Mouse (Mus musculus) kidney, adult 18-20 months (tissue): ENCODE data around the gene Gtf2f2.
"Not testable (repeated sequence)": the region's sequence is repeated elsewhere in the genome, so short reads cannot be mapped to it uniquely, and the experiment has no call there.

Source experiments
- DNase-seq: peaks from one replicate; pipeline ENCODE4 v3.0.0; 2021

Gtf2f2 gene

GRCm38 (mm10) chr14:75906931-75907330 lies 103.7 kb downstream of the Gtf2f2 start:
- no peak for DNase-seq

GRCm38 (mm10) chr14:75904972-75905371 lies 105.7 kb downstream of the Gtf2f2 start:
- no peak for DNase-seq

DNA sequence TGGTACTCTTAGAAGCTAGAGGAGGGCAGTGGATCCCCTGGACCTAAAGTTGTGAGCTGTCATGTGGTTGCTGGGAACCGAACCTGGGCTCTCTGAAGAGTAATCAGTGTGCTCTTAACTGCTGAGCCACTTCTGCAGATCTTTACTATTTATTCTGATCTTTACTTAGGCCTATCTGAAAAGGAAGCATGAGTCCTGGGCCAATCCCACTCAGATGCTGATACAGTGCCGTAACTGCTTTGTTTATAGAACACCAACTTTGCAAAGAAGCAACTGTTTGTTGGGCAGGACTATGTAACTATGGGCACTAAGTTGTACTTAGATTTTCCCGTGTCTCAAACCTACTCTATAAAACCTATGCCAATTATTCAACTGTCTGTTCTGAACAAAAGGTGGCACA lies 107.5 kb downstream of the Gtf2f2 start:
- no peak for DNase-seq

DNA sequence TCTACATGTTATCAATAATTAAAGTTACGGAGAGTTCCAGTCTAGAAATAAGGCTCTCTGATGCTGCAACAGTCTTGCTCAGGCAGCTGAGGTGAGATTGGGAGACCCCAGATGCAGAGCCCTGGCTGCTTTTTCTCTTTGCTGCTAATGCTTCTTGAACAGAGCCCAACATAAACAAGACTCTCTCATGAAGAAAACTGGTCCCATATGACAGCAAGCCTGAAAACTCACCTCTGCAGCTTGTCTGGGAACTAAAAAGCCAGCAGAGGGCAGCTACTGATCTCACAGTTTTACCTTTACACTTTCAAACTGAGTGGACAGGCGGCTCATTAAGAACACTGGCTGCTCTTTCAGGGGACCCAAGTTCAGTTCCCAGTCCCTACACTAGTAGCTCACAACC lies 108.7 kb downstream of the Gtf2f2 start:
- no peak for DNase-seq

DNA sequence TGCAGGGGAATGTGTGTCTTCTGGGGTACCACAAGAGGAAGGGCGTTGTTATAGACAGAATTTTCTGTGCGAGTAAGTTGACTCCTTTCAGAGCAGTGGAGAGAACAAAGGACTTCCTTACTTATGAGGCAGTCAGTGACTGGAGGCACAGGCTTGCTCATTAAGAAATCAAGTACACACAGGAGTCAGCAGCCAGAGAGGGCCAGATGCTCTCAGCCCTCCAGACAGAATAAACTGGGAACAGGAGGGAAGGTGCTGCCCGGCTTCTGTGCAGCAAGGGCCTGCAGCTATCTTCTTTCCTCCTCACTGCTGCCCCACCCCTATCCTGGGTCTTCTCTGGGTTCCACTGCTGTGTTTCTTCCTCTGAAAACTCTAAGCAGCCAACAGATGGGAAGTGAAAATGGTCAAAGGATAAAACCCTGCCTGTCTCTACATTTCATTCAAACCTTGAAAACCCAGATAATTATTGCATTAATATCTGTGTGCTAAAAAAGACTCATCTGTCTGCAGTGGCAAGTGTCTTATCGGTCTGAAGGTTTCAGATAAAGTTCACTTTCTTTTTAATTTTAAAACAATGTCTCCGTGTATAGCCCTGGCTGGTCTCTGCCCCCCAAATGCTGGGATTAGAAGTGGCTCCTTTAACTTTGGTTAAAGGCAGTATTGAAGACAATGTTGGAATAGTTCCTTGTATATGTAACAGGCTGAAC lies 109.7 kb downstream of the Gtf2f2 start:
- DNase-seq, result no peak

- DNase-seq, result peak; percentile 79
Measured at GRCm38 (mm10) chr14:75899566-75899965, 111.1 kb downstream of the Gtf2f2 start.

- DNase-seq, result no peak
Measured at GRCm38 (mm10) chr14:75892118-75892517, 118.5 kb downstream of the Gtf2f2 start.

- no peak for DNase-seq
Measured at GRCm38 (mm10) chr14:75883873-75884272, 126.8 kb downstream of the Gtf2f2 start.

DNA sequence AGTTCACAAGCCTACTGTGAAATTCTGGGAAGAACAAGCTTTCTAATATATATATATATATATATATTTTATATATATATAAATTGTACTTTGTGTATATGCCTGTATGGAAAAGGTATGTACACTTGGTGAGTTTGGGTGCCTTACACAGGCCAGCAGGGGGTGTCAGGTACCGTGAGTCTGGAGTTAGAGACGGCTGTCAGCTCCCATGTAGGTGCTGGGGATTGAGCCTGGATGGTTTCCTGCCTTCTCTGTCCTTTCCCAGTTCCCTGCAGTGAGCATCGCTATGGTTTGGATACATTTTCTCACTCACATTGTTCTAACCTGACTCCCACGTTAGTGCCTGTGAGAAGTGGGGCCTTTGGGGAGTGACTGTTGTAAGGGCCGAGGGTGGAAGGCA lies 127.3 kb downstream of the Gtf2f2 start:
- DNase-seq, result no peak

- DNase-seq, result no peak
Measured at GRCm38 (mm10) chr14:75881856-75882255, 128.8 kb downstream of the Gtf2f2 start.

DNA sequence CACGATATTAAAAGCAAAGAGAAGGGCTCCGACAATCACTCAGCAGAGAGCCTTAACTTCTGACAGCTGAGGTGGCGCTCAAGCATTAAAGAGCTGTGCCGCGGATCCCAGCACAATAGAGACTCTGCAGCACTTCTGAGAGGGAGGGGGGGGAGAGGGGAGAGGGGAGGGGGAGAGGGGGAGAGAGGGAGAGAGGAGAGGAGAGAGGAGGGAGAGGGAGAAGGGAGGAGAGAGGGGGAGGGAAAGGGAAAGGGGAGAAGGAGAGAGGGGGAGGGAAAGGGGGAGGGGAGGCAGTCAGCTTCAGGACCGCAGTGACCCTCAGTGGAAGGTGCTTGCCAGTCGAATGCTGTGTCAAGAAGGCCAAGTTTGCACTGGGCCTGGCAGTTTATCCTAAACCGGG lies 131.7 kb downstream of the Gtf2f2 start:
- DNase-seq, result no peak

- DNase-seq, result no peak
Measured at GRCm38 (mm10) chr14:75877297-75877696, 133.4 kb downstream of the Gtf2f2 start.

GRCm38 (mm10) chr14:75876320-75877043 lies 134.2 kb downstream of the Gtf2f2 start:
- DNase-seq, result peak; percentile 83

GRCm38 (mm10) chr14:75873612-75874011 lies 137.1 kb downstream of the Gtf2f2 start:
- peak; percentile 37 for DNase-seq

- DNase-seq, result no peak
Measured at GRCm38 (mm10) chr14:75871750-75872149, 138.9 kb downstream of the Gtf2f2 start.

- no peak for DNase-seq
Measured at GRCm38 (mm10) chr14:75871111-75871510, 139.6 kb downstream of the Gtf2f2 start.

DNA sequence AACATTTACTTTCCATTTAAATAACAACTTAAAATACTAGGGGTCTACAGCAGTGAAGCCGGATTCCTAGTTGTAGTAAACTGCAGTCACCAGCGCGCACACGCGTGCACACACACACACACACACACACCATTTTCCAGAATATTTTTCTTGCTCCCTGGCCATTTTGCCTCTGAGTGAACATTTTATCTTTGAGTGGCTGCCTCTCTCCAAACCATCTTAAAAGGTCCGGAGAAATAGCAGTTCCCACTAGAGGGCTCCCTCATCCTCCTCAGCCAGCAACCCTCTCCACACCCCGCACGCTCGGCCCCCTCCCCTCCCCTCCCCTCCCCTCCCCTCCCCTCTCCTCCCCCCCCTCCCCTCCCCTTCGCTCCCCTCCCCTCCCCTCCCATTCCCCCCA lies 140.0 kb downstream of the Gtf2f2 start:
- no peak for DNase-seq

- peak; percentile 31 for DNase-seq
Measured at GRCm38 (mm10) chr14:75869769-75870363, 140.8 kb downstream of the Gtf2f2 start.

DNA sequence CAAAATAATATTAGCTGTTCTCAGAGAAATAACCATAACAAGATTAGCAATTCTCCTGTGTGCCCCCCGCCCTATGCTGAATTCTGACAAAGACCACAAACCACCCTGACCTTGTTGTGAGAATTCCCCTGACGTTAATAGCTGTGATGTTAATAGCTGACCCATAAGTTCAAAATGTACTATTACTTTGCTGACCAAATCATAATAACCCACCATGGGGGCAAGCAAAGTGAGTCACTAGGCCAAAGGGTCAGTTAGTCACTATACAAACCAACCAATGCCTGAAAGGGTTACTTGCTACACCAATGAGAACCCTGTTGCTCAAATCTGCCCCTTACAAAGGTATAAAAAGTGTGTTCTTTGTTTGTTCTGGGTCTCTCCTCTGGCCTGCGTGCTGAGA lies 142.6 kb downstream of the Gtf2f2 start:
- DNase-seq, result not testable (repeated sequence)

DNA sequence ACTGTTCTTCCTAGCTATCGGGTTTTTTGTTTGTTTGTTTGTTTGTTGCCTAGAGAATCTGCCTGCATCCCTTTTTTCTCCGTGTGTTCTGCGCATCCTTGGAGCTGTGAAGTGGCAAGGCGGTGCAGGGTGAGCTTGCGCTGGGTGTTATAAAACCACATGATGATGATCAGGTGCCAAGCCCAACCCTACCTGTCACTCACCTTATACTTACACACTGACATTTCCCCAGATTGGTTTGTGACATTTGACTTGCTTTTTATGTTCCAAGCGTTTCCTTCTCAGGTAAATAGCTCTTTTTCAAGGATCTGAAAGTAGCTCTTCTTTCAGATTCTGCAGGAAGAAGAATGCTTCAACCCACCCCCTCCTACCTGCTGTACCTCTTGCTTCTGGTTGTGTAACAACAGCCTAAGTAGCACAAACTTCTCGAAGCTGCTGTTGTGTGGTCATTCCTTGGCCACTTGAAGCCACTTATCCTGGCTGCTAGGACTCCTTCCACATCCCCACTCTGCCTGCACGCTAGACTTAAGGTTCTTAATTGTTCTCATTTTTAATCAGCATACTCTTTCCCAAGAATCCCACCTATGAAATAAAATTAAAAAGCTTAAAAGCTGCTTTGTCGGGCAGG lies 143.8 kb downstream of the Gtf2f2 start:
- no peak for DNase-seq

DNA sequence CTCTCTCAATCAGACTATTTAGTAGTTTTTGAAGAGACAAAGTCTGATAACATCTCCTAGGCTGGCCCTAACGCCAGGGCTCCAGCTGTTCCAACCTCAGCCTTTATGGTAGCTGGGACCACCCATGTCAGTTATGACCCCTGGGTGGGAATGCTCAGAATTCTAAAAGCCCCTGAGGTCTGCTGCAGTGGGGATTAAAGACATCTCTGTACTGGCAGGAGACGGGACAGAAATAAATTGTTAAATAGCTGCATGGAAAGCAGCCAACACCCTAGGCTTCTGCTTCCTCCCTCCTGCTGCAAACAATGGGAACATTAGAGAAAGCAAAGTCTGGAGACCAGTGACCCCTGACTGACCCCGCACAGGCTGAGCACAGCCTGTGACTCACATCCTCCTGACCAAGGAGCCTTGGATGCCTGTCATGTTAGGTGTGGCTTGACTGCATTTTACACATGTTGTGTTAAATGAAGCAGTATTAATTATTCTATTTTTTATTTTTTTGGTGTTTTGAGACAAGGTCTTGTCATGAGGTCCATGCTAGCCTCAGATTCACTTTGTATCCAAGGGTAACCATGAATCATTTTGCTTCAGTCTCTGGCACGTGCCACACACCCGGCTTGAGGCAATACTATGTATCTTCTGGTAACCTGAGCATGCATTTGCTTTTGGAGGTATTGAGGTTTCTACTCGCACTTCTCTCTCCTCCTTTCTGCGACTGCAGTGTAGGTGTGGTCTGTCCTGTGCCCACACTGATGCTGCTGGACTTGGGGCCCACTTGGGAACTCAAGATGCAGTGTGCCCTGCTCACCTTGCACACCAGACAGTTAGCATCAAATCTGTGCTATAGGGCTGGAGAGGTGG lies 146.9 kb downstream of the Gtf2f2 start:
- DNase-seq, result peak; percentile 73

GRCm38 (mm10) chr14:75862701-75863100 lies 148.0 kb downstream of the Gtf2f2 start:
- DNase-seq, result no peak

- no peak for DNase-seq
Measured at GRCm38 (mm10) chr14:75859619-75860018, 151.0 kb downstream of the Gtf2f2 start.
